Mouse (Mus musculus): Measurements from ENCODE around the gene Samd14. TPM values are rescaled to one million over a fixed set of nuclear protein-coding genes. Genes with fewer than 3 reads are reported as not detected.

The Samd14 gene
- total RNA-seq, 2 experiments from 2014 or later, result 30.8 to 31.1 TPM

- DNase-seq (ENCODE audit: low spot score in 2 of 2), result no peak
Observed at GRCm38 (mm10) chr11:94987851-94988250, 21.8 kb upstream of the Samd14 start.

GRCm38 (mm10) chr11:94988780-94989561, 20.7 kb upstream of the Samd14 start:
- intact Hi-C loops (cut with DNase I), result loop anchor here (1.0 kb wide), 1 partner anchor 10 kb away; no protein-coding TSS in a partner anchor
- peak in 1 of 2 experiments; percentile 65 for DNase-seq (ENCODE audit: low spot score in 2 of 2)

More at GRCm38 (mm10) chr11:94987851-94988250, 21.8 kb upstream of the Samd14 start:
- intact Hi-C loops (cut with DNase I), result no loop called here

- intact Hi-C loops (cut with DNase I), result loop anchor here (1.0 to 5.0 kb wide), 3 partner anchors 10 to 662 kb away; partner anchors contain the start of gene Ankrd40
- peak; percentile 88 to 93 for DNase-seq (ENCODE audit: low spot score in 2 of 2)
Observed at GRCm38 (mm10) chr11:94989562-94990017, 20.1 kb upstream of the Samd14 start.

- no peak for DNase-seq (ENCODE audit: low spot score in 2 of 2)
- intact Hi-C loops (cut with DNase I), result loop anchor here (5.0 kb wide), 2 partner anchors 47 to 663 kb away; partner anchors contain the start of gene Ankrd40
Observed at GRCm38 (mm10) chr11:94990102-94990748, 19.5 kb upstream of the Samd14 start.

- intact Hi-C loops (cut with DNase I), result loop anchor here (5.0 kb wide), 2 partner anchors 46 to 664 kb away; partner anchors contain the start of gene Ankrd40
- peak; percentile 92 to 94 for DNase-seq (ENCODE audit: low spot score in 2 of 2)
Observed at GRCm38 (mm10) chr11:94990749-94991577, 18.7 kb upstream of the Samd14 start, which contains the start of gene Ppp1r9b. Gene Ppp1r9b, plus strand, starts transcription at chr11:94991035.

GRCm38 (mm10) chr11:94991641-94992479, 17.8 kb upstream of the Samd14 start:
- intact Hi-C loops (cut with DNase I), result loop anchor here (5.0 kb wide), 2 partner anchors 45 to 665 kb away; partner anchors contain the start of gene Ankrd40
- DNase-seq (ENCODE audit: low spot score in 2 of 2), result no peak

- DNase-seq (ENCODE audit: low spot score in 2 of 2), result no peak
- intact Hi-C loops (cut with DNase I), result loop anchor here (5.0 kb wide), 2 partner anchors 45 to 665 kb away; partner anchors contain the start of gene Ankrd40
Observed at GRCm38 (mm10) chr11:94992480-94992753, 17.3 kb upstream of the Samd14 start.

- intact Hi-C loops (cut with DNase I), result loop anchor here (5.0 kb wide), 2 partner anchors 44 to 666 kb away; partner anchors contain the start of gene Ankrd40
- peak in 1 of 2 experiments; percentile 51 for DNase-seq (ENCODE audit: low spot score in 2 of 2)
Observed at GRCm38 (mm10) chr11:94992754-94993606, 16.7 kb upstream of the Samd14 start.

- no peak for DNase-seq (ENCODE audit: low spot score in 2 of 2)
- intact Hi-C loops (cut with DNase I), result loop anchor here (5.0 kb wide), 2 partner anchors 43 to 667 kb away; partner anchors contain the start of gene Ankrd40
Observed at GRCm38 (mm10) chr11:94994208-94994814, 15.4 kb upstream of the Samd14 start.

GRCm38 (mm10) chr11:94994947-94995772, 14.5 kb upstream of the Samd14 start:
- DNase-seq (ENCODE audit: low spot score in 2 of 2), result no peak
- intact Hi-C loops (cut with DNase I), result loop anchor here (5.0 kb wide), 2 partner anchors 42 to 668 kb away; partner anchors contain the start of gene Ankrd40

- DNase-seq (ENCODE audit: low spot score in 2 of 2), result no peak
- intact Hi-C loops (cut with DNase I), result no loop called here
Observed at GRCm38 (mm10) chr11:94996101-94996500, 13.6 kb upstream of the Samd14 start.

- no peak for DNase-seq (ENCODE audit: low spot score in 2 of 2)
- intact Hi-C loops (cut with DNase I), result no loop called here
Observed at GRCm38 (mm10) chr11:94996984-94997383, 12.7 kb upstream of the Samd14 start.

- intact Hi-C loops (cut with DNase I), result no loop called here
- DNase-seq (ENCODE audit: low spot score in 2 of 2), result no peak
Observed at GRCm38 (mm10) chr11:94997596-94997995, 12.1 kb upstream of the Samd14 start.

GRCm38 (mm10) chr11:94998041-94998531, 11.6 kb upstream of the Samd14 start:
- intact Hi-C loops (cut with DNase I), result no loop called here

GRCm38 (mm10) chr11:95000128-95000527, 9.6 kb upstream of the Samd14 start:
- no peak for DNase-seq (ENCODE audit: low spot score in 2 of 2)
- intact Hi-C loops (cut with DNase I), result loop anchor here (2.0 kb wide), 1 partner anchor 21 kb away; no protein-coding TSS in a partner anchor

More at GRCm38 (mm10) chr11:94998041-94998531, 11.6 kb upstream of the Samd14 start:
- DNase-seq (ENCODE audit: low spot score in 2 of 2), result peak; percentile 61 to 74

GRCm38 (mm10) chr11:95000548-95000947, 9.1 kb upstream of the Samd14 start:
- intact Hi-C loops (cut with DNase I), result loop anchor here (2.0 kb wide), 1 partner anchor 22 kb away; no protein-coding TSS in a partner anchor
- no peak for DNase-seq (ENCODE audit: low spot score in 2 of 2)

Data from left cerebral cortex, postnatal 25 days (tissue).